Mouse (Mus musculus): ENCODE measurements around the gene Tmcc2. TPM values are rescaled to one million over a fixed set of nuclear protein-coding genes. Genes with fewer than 3 reads are reported as not detected.

The Tmcc2 gene
- 12.0 and 14.1 TPM in 2 replicates for polyA plus RNA-seq (2014; fragmentation: Nextera tagmentation; extraction: Ambion mirVana)

DNA sequence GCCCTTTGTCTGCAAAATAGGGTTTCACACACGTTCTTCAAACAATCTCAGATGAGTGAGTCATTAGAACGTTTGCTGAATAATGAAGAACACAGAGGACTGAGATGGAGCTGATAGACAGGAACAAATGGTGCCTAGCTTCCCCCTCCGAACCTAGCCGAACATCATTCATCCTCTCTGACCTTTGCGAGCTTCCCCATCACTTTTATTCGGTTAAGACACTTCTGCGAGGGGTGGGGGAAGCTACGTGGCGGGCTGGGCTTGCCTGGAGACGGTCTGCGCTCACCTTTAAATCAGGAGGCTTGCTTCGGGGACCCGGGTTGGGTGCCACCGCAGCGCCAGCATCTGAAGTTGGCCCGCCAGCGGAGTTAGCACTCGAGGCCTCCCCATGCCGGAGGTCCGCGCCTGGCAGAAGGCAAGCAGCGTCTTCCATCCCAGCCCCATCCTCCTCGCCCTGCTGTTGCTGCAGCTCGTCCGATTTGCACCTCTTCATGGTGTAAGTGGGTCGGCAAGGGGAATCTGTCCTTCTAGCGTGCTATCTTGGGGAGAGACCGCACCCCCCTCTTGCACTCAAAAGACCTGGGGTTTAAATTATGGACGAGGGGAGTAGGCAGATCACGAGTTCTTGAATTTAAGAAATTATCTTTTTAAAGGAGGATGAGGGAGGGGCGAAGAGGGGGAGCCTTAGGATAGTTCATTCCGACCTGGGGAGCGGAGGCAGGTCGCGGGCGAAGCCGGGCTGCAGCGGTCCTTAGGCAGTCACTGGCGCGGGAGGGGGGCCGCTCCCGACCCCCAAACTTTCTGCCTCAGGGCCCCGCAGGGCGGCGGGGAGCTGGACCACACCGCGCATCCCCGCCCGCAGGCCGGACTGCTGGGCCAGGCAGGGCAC lies at the start of gene Tmcc2:
Gene Tmcc2 (minus strand): TSS at position 591 of the 889 bp plus-strand sequence.
- H3K9me3 ChIP-seq (ENCODE audit: control insufficient read depth, low read length), result no peaks in the 10 kb centered on the region
- H3K4me3 ChIP-seq (ENCODE audit: low read depth, low read length), result peak within 1 kb of the TSS; percentile 79
- ATAC-seq (ENCODE audit: low FRiP score) (peak; percentile 32), DNase-seq (ENCODE audit: low spot score) (peak; percentile 74)
- peak within 1 kb of the TSS; percentile 90 for H3K4me2 ChIP-seq (replicated peaks; ENCODE audit: low read depth, low read length)
- peak within 1 kb of the TSS; percentile 94 for H3K9ac ChIP-seq (ENCODE audit: low read depth, low read length)
- no peaks in the 10 kb centered on the region for H3K36me3 ChIP-seq (ENCODE audit: control insufficient read depth, insufficient read depth, low read length)
- H3K27ac ChIP-seq (ENCODE audit: low read depth, low read length), result peak within 1 kb of the TSS; percentile 90
- peaks cover 19% of the 10 kb centered on the region for H3K4me1 ChIP-seq (replicated peaks; ENCODE audit: control insufficient read depth, insufficient read depth, low read length)
- WGBS, result under 1% methylated on average over 50 of the region's 50 CpGs
- H3K27me3 ChIP-seq (ENCODE audit: control insufficient read depth, insufficient read depth, low read length), result no peaks in the 10 kb centered on the region

DNA sequence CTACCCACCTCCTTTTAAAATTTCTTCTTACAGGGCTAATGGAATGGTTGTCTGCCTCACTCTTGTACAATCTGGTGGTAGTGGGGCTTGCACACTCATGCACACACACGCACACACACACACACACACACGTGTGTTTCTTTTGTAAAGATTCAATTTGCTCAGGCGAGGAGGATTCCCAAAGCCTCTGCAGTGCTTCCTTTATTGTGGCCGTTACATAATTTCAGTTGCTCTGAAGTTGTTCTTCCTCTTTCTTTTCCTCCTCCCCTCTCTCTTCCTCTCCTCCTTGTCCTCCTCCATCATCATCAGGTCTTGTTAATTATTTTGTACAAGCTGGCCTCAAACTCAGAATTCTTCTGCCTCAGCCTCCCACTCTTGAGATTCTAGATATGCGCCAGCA lies 46.3 kb upstream of the Tmcc2 start:
- H3K9ac ChIP-seq (ENCODE audit: low read depth, low read length), result no peak overlapping the region
- 86% methylated on average over 5 of the region's 5 CpGs for WGBS
- DNase-seq (ENCODE audit: low spot score) (no peak), ATAC-seq (ENCODE audit: low FRiP score) (no peak)
- H3K27ac ChIP-seq (ENCODE audit: low read depth, low read length), result no peak overlapping the region
- H3K4me1 ChIP-seq (replicated peaks; ENCODE audit: control insufficient read depth, insufficient read depth, low read length), result no peaks in the 10 kb centered on the region; the same call in 1 of the 2 replicates
- H3K4me3 ChIP-seq (ENCODE audit: low read depth, low read length), result no peak overlapping the region
- H3K36me3 ChIP-seq (ENCODE audit: control insufficient read depth, insufficient read depth, low read length), result no peaks in the 10 kb centered on the region
- no peak overlapping the region for H3K4me2 ChIP-seq (replicated peaks; ENCODE audit: low read depth, low read length)
- no peaks in the 10 kb centered on the region for H3K9me3 ChIP-seq (ENCODE audit: control insufficient read depth, low read length)
- H3K27me3 ChIP-seq (ENCODE audit: control insufficient read depth, insufficient read depth, low read length), result no peaks in the 10 kb centered on the region

DNA sequence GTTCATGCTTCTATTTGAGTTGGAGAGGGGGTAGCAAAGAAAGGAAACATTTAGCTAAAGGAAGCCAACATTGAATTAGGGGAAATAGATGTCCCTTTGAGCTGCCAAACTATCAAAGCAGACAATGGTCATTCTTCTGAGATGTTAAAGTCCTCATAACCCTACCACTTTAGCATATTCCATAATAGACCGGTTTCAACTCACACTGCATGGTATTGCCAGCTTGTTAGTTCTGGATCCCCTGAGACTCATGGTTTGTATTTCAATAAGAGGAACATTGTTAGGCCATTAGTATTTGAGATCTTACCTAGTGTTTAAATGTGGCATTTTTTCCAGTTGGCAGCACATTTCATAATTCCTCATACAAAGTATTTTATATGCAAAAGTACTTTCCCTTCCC lies 45.9 kb upstream of the Tmcc2 start:
- DNase-seq (ENCODE audit: low spot score) (no peak), ATAC-seq (ENCODE audit: low FRiP score) (no peak)
- Histone ChIP-seq H3K36me3 (ENCODE audit: control insufficient read depth, insufficient read depth, low read length) (no peaks in the 10 kb centered on the region), H3K4me2 (replicated peaks; ENCODE audit: low read depth, low read length) (no peak overlapping the region), H3K4me1 (replicated peaks; ENCODE audit: control insufficient read depth, insufficient read depth, low read length) (no peaks in the 10 kb centered on the region; the same call in 1 of the 2 replicates), H3K27me3 (ENCODE audit: control insufficient read depth, insufficient read depth, low read length) (no peaks in the 10 kb centered on the region), H3K9me3 (ENCODE audit: control insufficient read depth, low read length) (no peaks in the 10 kb centered on the region), H3K27ac (ENCODE audit: low read depth, low read length) (no peak overlapping the region), H3K9ac (ENCODE audit: low read depth, low read length) (no peak overlapping the region), H3K4me3 (ENCODE audit: low read depth, low read length) (no peak overlapping the region)
- WGBS, result 68% methylated on average over 1 of the region's 1 CpGs

DNA sequence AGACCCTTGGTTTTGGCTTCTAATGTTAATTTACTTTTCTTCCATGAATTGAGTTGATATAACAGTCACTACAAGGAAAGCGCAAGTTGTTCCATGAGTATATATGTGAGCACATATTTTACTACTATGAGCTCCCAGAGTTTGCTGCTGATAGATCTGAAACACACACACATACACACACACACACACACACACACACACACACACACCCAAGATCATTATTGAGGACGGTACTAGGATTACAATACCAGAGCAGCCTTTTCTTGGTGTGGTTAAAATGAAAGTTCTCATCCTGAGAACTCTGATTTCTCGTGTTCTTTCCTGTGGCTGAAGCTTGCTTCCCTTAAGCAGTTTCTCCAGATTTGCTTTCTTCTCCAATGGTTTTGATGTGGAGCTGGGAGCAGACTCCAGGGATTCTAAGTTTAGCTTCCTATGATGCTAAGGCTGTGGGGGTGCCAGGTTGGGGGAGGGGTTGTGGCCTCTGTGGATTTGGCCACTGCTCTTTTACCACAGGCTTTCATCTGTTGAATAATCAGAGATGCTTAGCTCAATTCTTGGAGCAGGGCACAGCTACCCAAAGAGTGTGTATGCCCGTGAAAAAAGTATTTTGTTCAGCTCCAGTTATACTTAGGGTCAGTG lies 45.4 kb upstream of the Tmcc2 start:
- 80% methylated on average over 4 of the region's 4 CpGs for WGBS
- no peak overlapping the region for H3K27ac ChIP-seq (ENCODE audit: low read depth, low read length)
- H3K9ac ChIP-seq (ENCODE audit: low read depth, low read length), result no peak overlapping the region
- no peak overlapping the region for H3K4me2 ChIP-seq (replicated peaks; ENCODE audit: low read depth, low read length)
- H3K4me1 ChIP-seq (replicated peaks; ENCODE audit: control insufficient read depth, insufficient read depth, low read length), result no peaks in the 10 kb centered on the region; the same call in 1 of the 2 replicates
- no peak for ATAC-seq (ENCODE audit: low FRiP score)
- H3K27me3 ChIP-seq (ENCODE audit: control insufficient read depth, insufficient read depth, low read length), result no peaks in the 10 kb centered on the region
- H3K36me3 ChIP-seq (ENCODE audit: control insufficient read depth, insufficient read depth, low read length), result no peaks in the 10 kb centered on the region
- H3K4me3 ChIP-seq (ENCODE audit: low read depth, low read length), result no peak overlapping the region
- no peak for DNase-seq (ENCODE audit: low spot score)
- no peaks in the 10 kb centered on the region for H3K9me3 ChIP-seq (ENCODE audit: control insufficient read depth, low read length)

DNA sequence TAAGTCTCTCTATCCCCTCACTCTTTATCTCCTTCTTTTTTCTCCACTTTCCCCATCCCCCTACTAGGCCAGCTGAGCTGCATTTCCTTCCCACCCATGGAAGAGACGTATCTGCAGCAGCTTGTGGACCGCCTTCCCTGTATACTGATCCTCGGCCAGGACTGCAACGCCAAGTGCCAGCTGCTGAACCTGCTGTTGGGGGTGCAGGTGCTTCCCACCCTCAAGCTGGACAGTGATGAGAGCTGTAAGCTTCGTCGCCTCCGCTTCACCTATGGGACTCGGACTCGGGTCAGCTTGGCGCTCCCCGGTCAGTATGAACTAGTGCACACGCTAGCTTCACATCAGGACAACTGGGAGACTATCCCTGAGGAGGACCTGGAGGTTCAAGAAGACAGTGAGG lies 43.0 kb upstream of the Tmcc2 start:
- H3K9me3 ChIP-seq (ENCODE audit: control insufficient read depth, low read length), result no peaks in the 10 kb centered on the region

DNA sequence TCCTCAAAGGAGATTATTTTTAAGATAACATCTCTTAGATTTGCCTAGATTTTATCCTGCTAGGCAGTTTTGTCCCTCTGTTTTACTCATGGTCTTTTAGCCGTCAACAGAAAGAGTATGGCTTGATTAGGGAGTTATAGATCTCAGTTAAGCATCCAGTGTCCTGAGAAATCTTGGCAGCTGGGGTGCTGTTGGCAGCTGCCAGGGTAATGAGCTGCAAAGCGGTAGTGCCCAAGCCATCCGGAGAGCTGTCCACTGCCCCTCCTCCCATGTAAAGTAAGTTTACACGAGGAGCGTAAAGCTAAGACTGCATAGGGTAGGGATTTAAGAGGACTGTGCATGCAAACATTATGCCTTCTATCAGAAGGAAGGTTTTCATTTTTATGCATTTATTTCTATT lies 42.3 kb upstream of the Tmcc2 start:
- Histone ChIP-seq H3K4me2 (replicated peaks; ENCODE audit: low read depth, low read length) (no peak overlapping the region), H3K27me3 (ENCODE audit: control insufficient read depth, insufficient read depth, low read length) (no peaks in the 10 kb centered on the region), H3K4me1 (replicated peaks; ENCODE audit: control insufficient read depth, insufficient read depth, low read length) (no peaks in the 10 kb centered on the region; the same call in 1 of the 2 replicates), H3K9ac (ENCODE audit: low read depth, low read length) (no peak overlapping the region), H3K9me3 (ENCODE audit: control insufficient read depth, low read length) (no peaks in the 10 kb centered on the region), H3K27ac (ENCODE audit: low read depth, low read length) (no peak overlapping the region), H3K36me3 (ENCODE audit: control insufficient read depth, insufficient read depth, low read length) (no peaks in the 10 kb centered on the region), H3K4me3 (ENCODE audit: low read depth, low read length) (no peak overlapping the region)
- no peak for DNase-seq (ENCODE audit: low spot score)
- WGBS, result 90% methylated on average over 5 of the region's 5 CpGs
- ATAC-seq (ENCODE audit: low FRiP score), result no peak

More for the DNA sequence above, 43.0 kb upstream of the Tmcc2 start:
- H3K4me3 ChIP-seq (ENCODE audit: low read depth, low read length), result no peak overlapping the region
- no peak overlapping the region for H3K9ac ChIP-seq (ENCODE audit: low read depth, low read length)
- no peaks in the 10 kb centered on the region for H3K27me3 ChIP-seq (ENCODE audit: control insufficient read depth, insufficient read depth, low read length)
- no peak overlapping the region for H3K4me2 ChIP-seq (replicated peaks; ENCODE audit: low read depth, low read length)
- 90% methylated on average over 12 of the region's 12 CpGs for WGBS
- H3K36me3 ChIP-seq (ENCODE audit: control insufficient read depth, insufficient read depth, low read length), result no peaks in the 10 kb centered on the region
- no peak for ATAC-seq (ENCODE audit: low FRiP score)
- no peak for DNase-seq (ENCODE audit: low spot score)
- no peaks in the 10 kb centered on the region; the same call in 1 of the 2 replicates for H3K4me1 ChIP-seq (replicated peaks; ENCODE audit: control insufficient read depth, insufficient read depth, low read length)
- H3K27ac ChIP-seq (ENCODE audit: low read depth, low read length), result no peak overlapping the region

DNA sequence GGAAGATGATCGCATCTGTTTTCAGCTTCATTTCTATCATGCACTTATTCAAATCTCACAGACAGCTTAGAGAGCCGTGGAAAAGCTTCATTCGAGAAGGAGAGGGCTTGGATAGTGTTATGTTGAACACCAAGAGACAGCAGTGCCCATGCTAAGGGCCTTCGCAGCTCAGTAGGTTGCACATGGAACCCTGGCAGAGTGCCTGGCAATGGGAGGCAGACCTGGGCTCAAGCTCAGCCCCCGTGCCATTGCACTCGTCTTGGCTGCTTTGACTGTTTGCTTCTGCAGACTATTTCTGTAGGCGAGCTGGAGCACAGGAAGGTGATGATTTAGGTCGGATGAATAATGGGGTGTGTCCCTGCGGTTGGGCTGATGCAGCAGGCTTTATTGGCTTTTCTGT lies 40.6 kb upstream of the Tmcc2 start:
- no peak for ATAC-seq (ENCODE audit: low FRiP score)
- WGBS, result 88% methylated on average over 9 of the region's 9 CpGs
- Histone ChIP-seq H3K4me3 (ENCODE audit: low read depth, low read length) (no peak overlapping the region), H3K4me1 (replicated peaks; ENCODE audit: control insufficient read depth, insufficient read depth, low read length) (no peaks in the 10 kb centered on the region; the same call in 1 of the 2 replicates), H3K27me3 (ENCODE audit: control insufficient read depth, insufficient read depth, low read length) (no peaks in the 10 kb centered on the region), H3K9me3 (ENCODE audit: control insufficient read depth, low read length) (no peaks in the 10 kb centered on the region), H3K27ac (ENCODE audit: low read depth, low read length) (no peak overlapping the region), H3K36me3 (ENCODE audit: control insufficient read depth, insufficient read depth, low read length) (no peaks in the 10 kb centered on the region), H3K4me2 (replicated peaks; ENCODE audit: low read depth, low read length) (no peak overlapping the region), H3K9ac (ENCODE audit: low read depth, low read length) (no peak overlapping the region)
- DNase-seq (ENCODE audit: low spot score), result no peak

DNA sequence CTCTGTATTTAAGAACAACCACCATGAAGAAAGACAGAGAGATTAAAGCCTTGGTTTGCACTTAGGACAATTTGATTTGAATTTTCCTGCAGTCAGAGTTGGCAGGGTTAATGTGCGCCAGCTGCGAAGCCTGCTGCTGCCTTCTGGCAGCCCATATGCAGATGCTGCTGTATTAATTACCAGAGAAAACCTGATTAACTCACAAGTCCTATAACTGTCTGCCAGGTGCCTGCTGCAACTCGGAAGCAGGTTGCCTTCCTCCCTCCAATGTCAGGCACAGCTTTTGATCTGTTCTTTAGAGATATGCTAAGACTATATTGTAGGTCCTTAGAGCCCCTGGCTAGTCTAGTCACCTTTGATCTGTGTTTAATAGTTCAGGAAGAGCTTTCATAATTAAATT lies 39.7 kb upstream of the Tmcc2 start:
- Histone ChIP-seq H3K27ac (ENCODE audit: low read depth, low read length) (no peak overlapping the region), H3K9me3 (ENCODE audit: control insufficient read depth, low read length) (no peaks in the 10 kb centered on the region), H3K4me3 (ENCODE audit: low read depth, low read length) (no peak overlapping the region), H3K27me3 (ENCODE audit: control insufficient read depth, insufficient read depth, low read length) (no peaks in the 10 kb centered on the region), H3K9ac (ENCODE audit: low read depth, low read length) (no peak overlapping the region), H3K4me1 (replicated peaks; ENCODE audit: control insufficient read depth, insufficient read depth, low read length) (no peaks in the 10 kb centered on the region), H3K4me2 (replicated peaks; ENCODE audit: low read depth, low read length) (no peak overlapping the region), H3K36me3 (ENCODE audit: control insufficient read depth, insufficient read depth, low read length) (no peaks in the 10 kb centered on the region)
- DNase-seq (ENCODE audit: low spot score) (no peak), ATAC-seq (ENCODE audit: low FRiP score) (no peak)
- WGBS, result 71% methylated on average over 3 of the region's 3 CpGs
